Mouse (Mus musculus): ENCODE measurements at regions not wholly inside any gene's neighbourhood (a gene's known extent, or its start where the extent isn't known, plus 50 kb on each side); places are given as distances from the start of the nearest gene placed in this dataset.

DNA sequence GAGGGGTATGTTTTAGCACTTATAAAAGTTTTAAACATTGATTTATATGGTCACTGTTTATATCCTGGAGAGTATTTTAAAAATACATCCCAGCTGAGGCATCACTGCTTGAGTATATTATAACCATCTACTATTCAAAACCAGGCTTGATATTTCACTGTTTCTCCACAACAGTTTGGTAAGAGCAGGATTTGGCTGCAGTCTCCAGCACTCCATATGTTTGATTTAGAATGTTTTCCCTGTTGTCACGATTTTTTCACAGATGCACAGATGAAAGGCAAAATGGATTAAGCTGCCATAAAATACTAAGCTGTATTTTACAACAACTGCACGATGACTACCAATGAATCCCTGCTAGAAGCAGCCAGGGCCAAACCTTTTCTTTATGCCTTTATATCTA, 166.6 kb downstream of the Cox7b2 start:
- no peak overlapping the region for H3K4me3 ChIP-seq
- H3ac ChIP-seq (ENCODE audit: control insufficient read depth, insufficient read length), result no peak overlapping the region
- H3K27me3 ChIP-seq (ENCODE audit: control insufficient read depth, insufficient read depth, insufficient read length), result no peaks in the 10 kb centered on the region
- H3K79me2 ChIP-seq (ENCODE audit: control insufficient read depth, insufficient read depth), result no peaks in the 10 kb centered on the region
- TF ChIP-seq SRF (IDR thresholded peaks at IDR 0.05; ENCODE audit: control insufficient read depth, insufficient read length, low read depth) (no peak), TCF3 (IDR thresholded peaks at IDR 0.05; ENCODE audit: insufficient read length, low read depth) (no peak), TCF12 (IDR thresholded peaks at IDR 0.05; ENCODE audit: insufficient read depth, poor library complexity, severe bottlenecking) (no peak), REST (IDR thresholded peaks at IDR 0.05; ENCODE audit: insufficient read depth, insufficient read length) (no peak), MYOD1 (IDR thresholded peaks at IDR 0.05; ENCODE audit: control insufficient read depth in 1 of 3, insufficient read length in 2 of 3, low read depth in 2 of 3) (no peak), MYOG (IDR thresholded peaks at IDR 0.05; ENCODE audit: control insufficient read depth in 1 of 3, insufficient read depth in 1 of 3, insufficient read length in 2 of 3, low read depth in 2 of 3) (no peak), POLR2AphosphoS2 (IDR thresholded peaks at IDR 0.05; ENCODE audit: insufficient read length, low read depth) (no peak), MAX (IDR thresholded peaks at IDR 0.05; ENCODE audit: low read depth) (no peak), POLR2A (IDR thresholded peaks at IDR 0.05; ENCODE audit: insufficient read length, low read depth) (no peak), E2F4 (IDR thresholded peaks at IDR 0.05; ENCODE audit: insufficient read depth) (no peak), CEBPB (IDR thresholded peaks at IDR 0.05; ENCODE audit: insufficient read depth, poor library complexity, severe bottlenecking) (no peak), USF1 (IDR thresholded peaks at IDR 0.05; ENCODE audit: low read depth) (no peak)
- no peaks in the 10 kb centered on the region for H3K36me3 ChIP-seq (ENCODE audit: control insufficient read depth, insufficient read depth)
- H3K4me2 ChIP-seq (ENCODE audit: low read depth), result no peak overlapping the region

DNA sequence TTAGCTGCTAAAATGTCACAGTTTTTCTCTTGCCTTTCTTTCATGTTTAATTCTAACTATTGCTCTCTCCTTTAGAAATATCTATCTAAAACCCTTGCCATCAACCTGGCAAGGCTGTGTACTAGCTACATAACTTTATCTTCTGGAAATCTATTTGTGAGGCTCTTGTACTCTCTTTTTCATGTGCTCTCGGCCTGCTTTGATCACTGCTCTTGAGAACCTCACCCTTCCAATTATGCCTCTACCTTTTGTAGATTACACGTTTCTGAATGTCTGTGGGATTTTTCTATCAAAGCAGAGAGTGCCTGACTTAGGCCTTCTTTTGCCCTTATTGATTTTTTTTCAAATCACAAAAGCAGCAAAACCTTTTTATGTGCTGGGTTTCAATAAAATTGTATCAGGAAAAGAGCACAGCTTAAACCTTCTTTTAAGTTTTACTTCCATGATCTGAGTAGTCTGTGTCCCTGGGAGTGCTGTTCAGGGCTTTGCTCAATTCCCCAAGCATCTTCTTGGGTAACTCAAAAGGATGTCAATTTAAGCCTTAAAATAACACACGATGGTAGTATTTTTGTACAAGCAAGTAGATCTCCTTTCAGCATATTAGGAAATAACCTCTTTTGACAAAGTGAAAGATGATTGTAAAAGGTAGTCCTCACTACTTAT, 181.7 kb downstream of the Cox7b2 start:
- no peak for TF ChIP-seq POLR2A (IDR thresholded peaks at IDR 0.05; ENCODE audit: insufficient read length, low read depth)
- no peak for TF ChIP-seq TCF3 (IDR thresholded peaks at IDR 0.05; ENCODE audit: insufficient read length, low read depth)
- no peak for TF ChIP-seq POLR2AphosphoS2 (IDR thresholded peaks at IDR 0.05; ENCODE audit: insufficient read length, low read depth)
- TF ChIP-seq MYOD1 (IDR thresholded peaks at IDR 0.05; ENCODE audit: control insufficient read depth in 1 of 3, insufficient read length in 2 of 3, low read depth in 2 of 3), result no peak
- TF ChIP-seq MYOG (IDR thresholded peaks at IDR 0.05; ENCODE audit: control insufficient read depth in 1 of 3, insufficient read depth in 1 of 3, insufficient read length in 2 of 3, low read depth in 2 of 3), result no peak
- TF ChIP-seq TCF12 (IDR thresholded peaks at IDR 0.05; ENCODE audit: insufficient read depth, poor library complexity, severe bottlenecking), result no peak
- no peak for TF ChIP-seq CEBPB (IDR thresholded peaks at IDR 0.05; ENCODE audit: insufficient read depth, poor library complexity, severe bottlenecking)
- TF ChIP-seq E2F4 (IDR thresholded peaks at IDR 0.05; ENCODE audit: insufficient read depth), result no peak
- no peak for TF ChIP-seq USF1 (IDR thresholded peaks at IDR 0.05; ENCODE audit: low read depth)
- TF ChIP-seq MAX (IDR thresholded peaks at IDR 0.05; ENCODE audit: low read depth), result no peak
- no peak for TF ChIP-seq REST (IDR thresholded peaks at IDR 0.05; ENCODE audit: insufficient read depth, insufficient read length)
- no peak for TF ChIP-seq SRF (IDR thresholded peaks at IDR 0.05; ENCODE audit: control insufficient read depth, insufficient read length, low read depth)
- Histone ChIP-seq H3ac (ENCODE audit: control insufficient read depth, insufficient read length) (no peak overlapping the region), H3K79me2 (ENCODE audit: control insufficient read depth, insufficient read depth) (no peaks in the 10 kb centered on the region), H3K27me3 (ENCODE audit: control insufficient read depth, insufficient read depth, insufficient read length) (no peaks in the 10 kb centered on the region), H3K4me2 (ENCODE audit: low read depth) (no peak overlapping the region), H3K4me3 (no peak overlapping the region), H3K36me3 (ENCODE audit: control insufficient read depth, insufficient read depth) (no peaks in the 10 kb centered on the region)

DNA sequence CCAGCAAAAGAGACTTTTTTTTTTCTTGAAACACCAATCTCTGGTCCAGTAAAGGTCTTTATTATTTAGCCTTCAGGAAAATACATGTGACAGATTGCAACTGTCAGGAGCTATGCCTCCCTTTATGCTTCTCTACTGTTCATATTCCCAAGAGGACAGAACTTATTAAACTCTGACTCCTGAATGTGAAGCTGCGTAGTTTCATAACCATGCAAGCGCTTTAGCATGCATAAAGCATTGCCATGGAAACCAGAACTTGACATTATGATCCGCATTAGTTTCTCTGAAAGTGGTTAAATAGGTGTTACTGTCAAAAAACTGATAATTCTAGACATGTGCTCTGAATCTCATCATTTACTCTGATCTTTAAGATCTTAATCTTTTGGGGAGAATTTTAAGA, 206.5 kb downstream of the Cox7b2 start:
- H3K4me2 ChIP-seq (ENCODE audit: low read depth), result no peak overlapping the region

DNA sequence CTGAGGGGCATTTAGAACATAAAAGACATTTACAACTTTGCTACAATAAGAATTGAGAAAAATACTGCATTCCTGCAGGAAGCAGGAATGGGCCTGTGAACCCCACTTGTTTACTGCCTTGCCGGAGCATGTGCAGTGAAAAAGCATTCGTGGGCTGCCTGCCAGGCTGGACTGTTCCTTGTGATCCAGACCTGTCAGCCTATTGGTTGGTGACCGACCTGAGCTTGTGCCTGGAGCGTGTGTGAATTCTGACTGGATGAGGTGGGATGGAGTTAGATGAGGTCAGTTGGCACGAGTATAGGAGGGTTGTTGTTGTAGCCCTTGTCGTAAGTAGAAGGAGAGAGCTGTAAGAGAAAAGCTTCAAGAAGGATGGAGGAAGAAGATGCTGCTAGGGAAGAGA, 213.8 kb upstream of the Gabra2 start:
- Histone ChIP-seq H3K36me3 (ENCODE audit: control insufficient read depth, insufficient read depth) (no peaks in the 10 kb centered on the region), H3K27me3 (ENCODE audit: control insufficient read depth, insufficient read depth, insufficient read length) (no peaks in the 10 kb centered on the region), H3K4me2 (ENCODE audit: low read depth) (no peak overlapping the region), H3K79me2 (ENCODE audit: control insufficient read depth, insufficient read depth) (no peaks in the 10 kb centered on the region), H3ac (ENCODE audit: control insufficient read depth, insufficient read length) (no peak overlapping the region), H3K4me3 (no peak overlapping the region)
- TF ChIP-seq REST (IDR thresholded peaks at IDR 0.05; ENCODE audit: insufficient read depth, insufficient read length) (no peak), CEBPB (IDR thresholded peaks at IDR 0.05; ENCODE audit: insufficient read depth, poor library complexity, severe bottlenecking) (no peak), MAX (IDR thresholded peaks at IDR 0.05; ENCODE audit: low read depth) (no peak), TCF3 (IDR thresholded peaks at IDR 0.05; ENCODE audit: insufficient read length, low read depth) (no peak), MYOG (IDR thresholded peaks at IDR 0.05; ENCODE audit: control insufficient read depth in 1 of 3, insufficient read depth in 1 of 3, insufficient read length in 2 of 3, low read depth in 2 of 3) (no peak), POLR2AphosphoS2 (IDR thresholded peaks at IDR 0.05; ENCODE audit: insufficient read length, low read depth) (no peak), MYOD1 (IDR thresholded peaks at IDR 0.05; ENCODE audit: control insufficient read depth in 1 of 3, insufficient read length in 2 of 3, low read depth in 2 of 3) (no peak), SRF (IDR thresholded peaks at IDR 0.05; ENCODE audit: control insufficient read depth, insufficient read length, low read depth) (no peak), USF1 (IDR thresholded peaks at IDR 0.05; ENCODE audit: low read depth) (no peak)

More for the DNA sequence above, 206.5 kb downstream of the Cox7b2 start:
- H3K79me2 ChIP-seq (ENCODE audit: control insufficient read depth, insufficient read depth), result no peaks in the 10 kb centered on the region
- no peak overlapping the region for H3ac ChIP-seq (ENCODE audit: control insufficient read depth, insufficient read length)
- H3K4me3 ChIP-seq, result no peak overlapping the region
- TF ChIP-seq SRF (IDR thresholded peaks at IDR 0.05; ENCODE audit: control insufficient read depth, insufficient read length, low read depth), result no peak
- no peak for TF ChIP-seq MYOG (IDR thresholded peaks at IDR 0.05; ENCODE audit: control insufficient read depth in 1 of 3, insufficient read depth in 1 of 3, insufficient read length in 2 of 3, low read depth in 2 of 3)
- TF ChIP-seq MAX (IDR thresholded peaks at IDR 0.05; ENCODE audit: low read depth), result no peak
- no peak for TF ChIP-seq MYOD1 (IDR thresholded peaks at IDR 0.05; ENCODE audit: control insufficient read depth in 1 of 3, insufficient read length in 2 of 3, low read depth in 2 of 3)
- TF ChIP-seq TCF12 (IDR thresholded peaks at IDR 0.05; ENCODE audit: insufficient read depth, poor library complexity, severe bottlenecking), result no peak
- TF ChIP-seq USF1 (IDR thresholded peaks at IDR 0.05; ENCODE audit: low read depth), result no peak
- TF ChIP-seq CEBPB (IDR thresholded peaks at IDR 0.05; ENCODE audit: insufficient read depth, poor library complexity, severe bottlenecking), result no peak
- no peak for TF ChIP-seq POLR2AphosphoS2 (IDR thresholded peaks at IDR 0.05; ENCODE audit: insufficient read length, low read depth)
- no peak for TF ChIP-seq POLR2A (IDR thresholded peaks at IDR 0.05; ENCODE audit: insufficient read length, low read depth)
- TF ChIP-seq TCF3 (IDR thresholded peaks at IDR 0.05; ENCODE audit: insufficient read length, low read depth), result no peak
- TF ChIP-seq E2F4 (IDR thresholded peaks at IDR 0.05; ENCODE audit: insufficient read depth), result no peak
- TF ChIP-seq REST (IDR thresholded peaks at IDR 0.05; ENCODE audit: insufficient read depth, insufficient read length), result no peak
- no peaks in the 10 kb centered on the region for H3K36me3 ChIP-seq (ENCODE audit: control insufficient read depth, insufficient read depth)
- H3K27me3 ChIP-seq (ENCODE audit: control insufficient read depth, insufficient read depth, insufficient read length), result no peaks in the 10 kb centered on the region

Data from myocyte (in vitro differentiated cells).